Mouse (Mus musculus) hindbrain, embryonic 14.5 days (tissue): ENCODE results near the gene Tacr2. TPM values are rescaled to one million over a fixed set of nuclear protein-coding genes. Genes with fewer than 3 reads are reported as not detected.

Experiments
- ATAC-seq: fragments of 200-750 bp; cut with Nextera tagmentation; 2 replicates; pipeline ENCODE4 v1.8.0; 2017; ENCODE audit warnings: moderate number of reproducible peaks, mild to moderate bottlenecking, moderate TSS enrichment, moderate library complexity; ENCODE audit not compliant: low FRiP score
- DNase-seq: peaks from one replicate; pipeline ENCODE4 v3.0.0-alpha.2; 2015; ENCODE audit warnings: low spot score
- H3K27ac ChIP-seq: fragments of 300-500 bp; sonication (generic); 2 replicates; pipeline ENCODE4 v1.5.1; 2014; ENCODE audit warnings: mild to moderate bottlenecking, moderate library complexity
- H3K27me3 ChIP-seq: fragments of 300-500 bp; sonication (generic); 2 replicates; pipeline ENCODE4 v1.6.1; 2014; ENCODE audit warnings: mild to moderate bottlenecking, low read length, mixed read lengths; ENCODE audit not compliant: control insufficient read depth, insufficient read depth
- H3K36me3 ChIP-seq: fragments of 300-500 bp; sonication (generic); replicated peaks from 2 replicates; pipeline ENCODE4 v1.6.1; 2014; ENCODE audit not compliant: control insufficient read depth, insufficient read depth
- H3K4me1 ChIP-seq: fragments of 300-500 bp; sonication (generic); replicated peaks from 2 replicates; pipeline ENCODE4 v1.6.1; 2014; ENCODE audit warnings: antibody characterized with exemption, low read length, mixed read lengths; ENCODE audit not compliant: control insufficient read depth, insufficient read depth
- H3K4me2 ChIP-seq: fragments of 300-500 bp; sonication (generic); replicated peaks from 2 replicates; pipeline ENCODE4 v1.6.1; 2014; ENCODE audit warnings: mild to moderate bottlenecking, moderate library complexity
- H3K4me3 ChIP-seq: fragments of 300-500 bp; sonication (generic); replicated peaks from 2 replicates; pipeline ENCODE4 v1.5.1; 2014; ENCODE audit warnings: mild to moderate bottlenecking, low read length
- H3K9ac ChIP-seq: fragments of 300-500 bp; sonication (generic); 2 replicates; pipeline ENCODE4 v1.6.1; 2014
- H3K9me3 ChIP-seq: fragments of 300-500 bp; sonication (generic); 2 replicates; pipeline ENCODE4 v1.6.1; 2016; ENCODE audit warnings: low read length; ENCODE audit not compliant: control insufficient read depth
- WGBS: fragments of 180-500 bp; shearing (Covaris S2); extraction: QIAGEN DNeasy Blood & Tissue Kit; methylation state at CpG from one replicate; pipeline ENCODE4 v1.1.7; 2014; 5-methylcytosine and 5-hydroxymethylcytosine counted together
- polyA plus RNA-seq: library from polyadenylated mRNA; unstranded; fragments of >200 nt; fragmentation: Nextera tagmentation; extraction: Ambion mirVana; gene quantifications from 2 replicates; pipeline ENCODE4 v1.2.1, GENCODE M21; 2014

The Tacr2 gene
- 0.12 and 0.19 TPM in 2 replicates for polyA plus RNA-seq

DNA sequence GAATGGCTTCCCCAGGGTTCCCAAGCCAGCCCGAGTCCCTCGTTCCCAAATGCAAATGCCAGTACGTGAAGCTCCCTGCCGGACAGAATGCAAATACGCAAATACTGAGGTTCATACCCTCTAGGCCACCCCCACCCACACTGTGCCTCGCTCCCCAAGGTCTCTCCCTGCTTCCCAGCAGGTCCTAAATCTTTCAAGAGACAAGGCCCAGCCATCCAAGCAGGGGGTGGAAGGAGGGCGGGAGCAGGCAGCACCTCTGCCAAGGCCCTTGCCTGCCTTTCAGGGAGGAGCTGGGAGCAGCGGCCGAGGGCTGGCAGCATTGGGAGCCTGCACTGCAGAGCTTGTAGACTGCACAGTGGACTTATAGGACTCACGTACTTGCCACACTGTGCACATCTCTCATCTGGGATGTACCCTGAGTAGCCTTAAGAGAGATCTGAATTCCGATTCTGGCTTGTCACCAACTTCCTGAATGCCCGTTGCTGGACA is at the start of gene Tacr2:
Gene Tacr2, plus strand, starts transcription at position 439 of the 489 bp plus-strand sequence.
- H3K27ac ChIP-seq, result no peak within 1 kb of the TSS
- no peaks in the 10 kb centered on the region for H3K27me3 ChIP-seq
- DNase-seq, result no peak
- ATAC-seq, result no peak
- no peak within 1 kb of the TSS for H3K4me3 ChIP-seq
- no peaks in the 10 kb centered on the region for H3K36me3 ChIP-seq
- H3K9me3 ChIP-seq, result no peaks in the 10 kb centered on the region
- no peaks in the 10 kb centered on the region for H3K4me1 ChIP-seq
- WGBS, result 47% methylated on average over 12 of the region's 12 CpGs
- H3K4me2 ChIP-seq, result no peak within 1 kb of the TSS
- H3K9ac ChIP-seq, result no peak within 1 kb of the TSS

GRCm38 (mm10) chr10:62202574-62202973 is 49.7 kb upstream of the Tacr2 start:
- no peak for DNase-seq

DNA sequence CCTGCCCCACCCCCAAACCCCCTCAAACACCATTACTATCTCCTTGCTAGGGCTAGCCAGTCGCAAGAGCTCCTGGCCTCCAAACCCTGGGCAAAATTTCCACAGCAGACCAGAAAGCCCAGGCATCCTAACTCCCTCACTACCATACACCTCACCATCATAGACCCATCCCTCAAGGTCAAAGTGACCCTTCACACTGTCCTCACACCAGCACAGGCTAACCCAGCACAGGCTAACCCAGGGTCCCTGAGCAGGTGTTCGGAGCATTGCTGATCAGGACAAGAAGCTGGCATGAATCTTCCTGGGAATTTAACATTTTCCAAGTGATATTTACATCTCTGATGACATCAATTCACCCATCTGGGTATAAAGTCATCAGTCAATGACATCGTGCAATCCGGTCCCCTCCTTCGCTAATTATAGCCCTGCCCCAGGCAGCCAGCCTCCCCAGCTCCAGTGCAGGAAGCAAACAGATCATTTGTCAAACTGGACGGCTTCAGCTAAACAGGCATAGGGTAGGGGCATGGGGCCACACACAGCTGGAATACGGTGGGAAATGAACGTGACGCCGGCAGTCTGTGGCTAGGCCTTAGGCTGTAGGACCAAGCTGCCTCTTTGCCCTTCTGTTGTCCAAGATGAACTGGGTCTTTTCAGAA is 43.9 kb upstream of the Tacr2 start:
- 42% methylated on average over 10 of the region's 10 CpGs for WGBS

More at GRCm38 (mm10) chr10:62202574-62202973, 49.7 kb upstream of the Tacr2 start:
- no peak overlapping the region for H3K27ac ChIP-seq
- ATAC-seq, result no peak
- no peaks in the 10 kb centered on the region for H3K4me1 ChIP-seq
- no peaks in the 10 kb centered on the region for H3K9me3 ChIP-seq
- H3K9ac ChIP-seq, result no peak overlapping the region
- H3K36me3 ChIP-seq, result no peaks in the 10 kb centered on the region
- WGBS, result 76% methylated on average over 6 of the region's 6 CpGs
- H3K4me2 ChIP-seq, result no peak overlapping the region
- no peak overlapping the region for H3K4me3 ChIP-seq
- H3K27me3 ChIP-seq, result no peaks in the 10 kb centered on the region

GRCm38 (mm10) chr10:62211310-62211709 is 40.9 kb upstream of the Tacr2 start:
- H3K9me3 ChIP-seq, result no peaks in the 10 kb centered on the region
- WGBS, result 75% methylated on average over 6 of the region's 6 CpGs
- no peak overlapping the region for H3K9ac ChIP-seq
- H3K4me2 ChIP-seq, result no peak overlapping the region
- ATAC-seq (no peak), DNase-seq (no peak)
- no peaks in the 10 kb centered on the region for H3K36me3 ChIP-seq
- no peaks in the 10 kb centered on the region for H3K27me3 ChIP-seq
- H3K27ac ChIP-seq, result no peak overlapping the region
- H3K4me3 ChIP-seq, result no peak overlapping the region
- no peaks in the 10 kb centered on the region for H3K4me1 ChIP-seq

More for the DNA sequence above, 43.9 kb upstream of the Tacr2 start:
- Histone ChIP-seq H3K4me2 (no peak overlapping the region), H3K36me3 (no peaks in the 10 kb centered on the region), H3K9me3 (no peaks in the 10 kb centered on the region), H3K4me1 (no peaks in the 10 kb centered on the region), H3K27ac (no peak overlapping the region), H3K9ac (no peak overlapping the region), H3K27me3 (no peaks in the 10 kb centered on the region), H3K4me3 (no peak overlapping the region)
- no peak for ATAC-seq
- no peak for DNase-seq

- ATAC-seq (no peak), DNase-seq (no peak)
- 64% methylated on average over 5 of the region's 5 CpGs for WGBS
- H3K9me3 ChIP-seq, result no peaks in the 10 kb centered on the region
- H3K4me2 ChIP-seq, result no peak overlapping the region
- no peaks in the 10 kb centered on the region for H3K36me3 ChIP-seq
- no peaks in the 10 kb centered on the region for H3K27me3 ChIP-seq
- H3K27ac ChIP-seq, result no peak overlapping the region
- no peak overlapping the region for H3K4me3 ChIP-seq
- no peak overlapping the region for H3K9ac ChIP-seq
- H3K4me1 ChIP-seq, result no peaks in the 10 kb centered on the region
Observed at GRCm38 (mm10) chr10:62215169-62215616, 37.0 kb upstream of the Tacr2 start.

GRCm38 (mm10) chr10:62215633-62216032 is 36.6 kb upstream of the Tacr2 start:
- no peak for ATAC-seq
- H3K4me3 ChIP-seq, result no peak overlapping the region
- H3K4me2 ChIP-seq, result no peak overlapping the region
- no peaks in the 10 kb centered on the region for H3K4me1 ChIP-seq
- no peaks in the 10 kb centered on the region for H3K27me3 ChIP-seq
- H3K27ac ChIP-seq, result no peak overlapping the region
- H3K36me3 ChIP-seq, result no peaks in the 10 kb centered on the region
- WGBS, result 98% methylated on average over 8 of the region's 8 CpGs
- no peak overlapping the region for H3K9ac ChIP-seq
- no peaks in the 10 kb centered on the region for H3K9me3 ChIP-seq
- no peak for DNase-seq

DNA sequence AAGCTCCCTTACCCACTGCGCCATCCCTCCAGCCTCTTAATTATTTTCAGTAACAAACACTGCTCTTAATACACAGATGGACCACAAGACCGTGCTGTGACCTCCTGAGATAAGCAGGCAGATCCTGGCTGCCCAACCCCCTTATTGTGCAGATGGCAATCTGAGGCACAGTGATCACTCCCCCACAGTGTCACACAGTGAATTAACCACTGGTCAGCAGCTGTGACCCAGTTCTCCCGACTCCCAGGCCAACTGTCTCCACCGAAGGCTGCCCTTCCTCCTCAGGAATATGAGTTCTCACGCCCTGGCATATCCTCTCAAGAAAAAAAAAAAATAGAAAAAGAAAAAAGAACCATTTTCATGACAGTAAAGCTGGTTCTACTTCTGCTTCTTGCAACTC is 35.6 kb upstream of the Tacr2 start:
- no peaks in the 10 kb centered on the region for H3K36me3 ChIP-seq
- H3K4me1 ChIP-seq, result no peaks in the 10 kb centered on the region
- DNase-seq (no peak), ATAC-seq (no peak)
- 43% methylated on average over 5 of the region's 5 CpGs for WGBS
- H3K27ac ChIP-seq, result peak overlapping the region; percentile 12; the same call in 1 of the 2 replicates
- H3K4me3 ChIP-seq, result no peak overlapping the region
- H3K27me3 ChIP-seq, result no peaks in the 10 kb centered on the region
- H3K9ac ChIP-seq, result no peak overlapping the region
- no peaks in the 10 kb centered on the region for H3K9me3 ChIP-seq
- no peak overlapping the region for H3K4me2 ChIP-seq

DNA sequence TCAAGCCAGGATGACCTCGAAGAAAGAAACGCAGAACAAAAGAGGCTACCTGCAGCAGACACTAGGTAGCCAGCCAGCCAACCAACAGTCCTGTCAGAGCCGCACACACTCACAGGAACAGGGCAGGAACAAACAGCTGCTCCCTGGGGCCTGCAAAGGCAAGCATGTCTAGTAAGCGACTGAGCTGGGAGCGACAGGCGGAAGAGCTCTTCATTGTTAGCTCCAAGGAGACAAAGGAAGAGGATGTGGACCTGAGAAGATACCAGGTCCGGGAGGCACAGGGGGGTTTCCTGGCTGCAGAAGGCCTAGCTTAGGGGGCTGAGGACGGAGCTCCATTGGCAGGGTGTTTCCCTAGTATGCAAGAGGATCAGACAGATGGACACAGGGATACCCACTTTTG is 35.0 kb upstream of the Tacr2 start:
- Histone ChIP-seq H3K9me3 (no peaks in the 10 kb centered on the region), H3K4me1 (no peaks in the 10 kb centered on the region), H3K9ac (no peak overlapping the region), H3K36me3 (no peaks in the 10 kb centered on the region), H3K27me3 (no peaks in the 10 kb centered on the region), H3K4me3 (no peak overlapping the region), H3K27ac (peak overlapping the region; percentile 12; the same call in 1 of the 2 replicates), H3K4me2 (no peak overlapping the region)
- no peak for DNase-seq
- 38% methylated on average over 8 of the region's 8 CpGs for WGBS
- no peak for ATAC-seq

DNA sequence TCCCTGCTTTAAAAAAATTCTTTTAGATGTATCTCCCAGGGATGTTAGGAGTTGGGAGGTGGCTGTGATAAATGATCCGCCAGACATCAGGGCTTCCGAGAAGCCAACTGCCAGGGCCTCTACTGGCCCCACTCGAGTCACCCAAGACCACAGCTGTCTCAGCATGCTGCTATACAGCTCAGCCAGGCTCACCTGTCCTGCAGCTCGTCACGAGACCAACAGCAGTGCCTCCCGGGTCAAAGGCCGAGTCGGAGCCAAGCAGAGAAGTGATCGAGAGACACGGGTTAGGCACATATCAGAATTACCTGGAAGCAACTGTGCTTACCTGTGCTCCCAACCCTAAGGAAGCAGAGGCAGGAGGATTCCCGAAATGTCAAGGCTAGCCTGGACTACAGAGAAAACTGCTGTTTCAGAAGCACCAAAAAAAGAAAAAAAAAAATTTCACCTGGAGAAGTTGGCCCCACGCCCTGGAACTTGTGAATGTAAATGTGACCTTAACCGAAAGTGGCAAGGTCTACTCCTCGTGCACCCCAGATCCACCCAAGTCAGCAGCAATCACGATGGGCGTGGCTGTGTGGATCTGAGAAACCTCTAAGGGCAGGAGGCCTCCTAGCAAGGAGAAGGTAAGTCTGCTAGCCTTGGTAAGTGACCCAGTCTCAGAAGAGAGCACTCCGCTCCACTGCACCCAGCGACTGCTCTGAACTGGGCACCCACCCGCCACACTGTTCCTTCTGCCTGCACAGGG is 34.0 kb upstream of the Tacr2 start:
- 92% methylated on average over 19 of the region's 19 CpGs for WGBS
- ATAC-seq, result no peak

More for the DNA sequence above, 34.0 kb upstream of the Tacr2 start:
- Histone ChIP-seq H3K27ac (no peak overlapping the region), H3K9ac (no peak overlapping the region), H3K36me3 (no peaks in the 10 kb centered on the region), H3K4me1 (no peaks in the 10 kb centered on the region), H3K4me3 (no peak overlapping the region), H3K9me3 (no peaks in the 10 kb centered on the region), H3K27me3 (no peaks in the 10 kb centered on the region), H3K4me2 (no peak overlapping the region)
- no peak for DNase-seq
